Mouse (Mus musculus) kidney, adult 9 months (tissue): ENCODE measurements around the gene Cops3.

Experiments
- DNase-seq: peaks from one replicate; pipeline ENCODE4 v3.0.0; 2022

Cops3 gene

GRCm38 (mm10) chr11:59777259-59777658 is 62.4 kb downstream of the Cops3 start:
- DNase-seq = no peak

- no peak for DNase-seq
These were observed 64.0 kb downstream of the Cops3 start for GRCm38 (mm10) chr11:59775435-59776148.

- no peak for DNase-seq
These were observed 65.1 kb downstream of the Cops3 start for GRCm38 (mm10) chr11:59774522-59774921.

- no peak for DNase-seq
These were observed 66.7 kb downstream of the Cops3 start for GRCm38 (mm10) chr11:59772902-59773301.

GRCm38 (mm10) chr11:59772291-59772690 is 67.3 kb downstream of the Cops3 start:
- DNase-seq = no peak

- DNase-seq = no peak
These were observed 68.9 kb downstream of the Cops3 start for GRCm38 (mm10) chr11:59770753-59771152.

GRCm38 (mm10) chr11:59769738-59770137 is 69.9 kb downstream of the Cops3 start:
- DNase-seq = no peak

GRCm38 (mm10) chr11:59769307-59769706 is 70.3 kb downstream of the Cops3 start:
- no peak for DNase-seq
